Mouse (Mus musculus) heart, adult 2 months (tissue): ENCODE results near the gene Add3. TPM values are rescaled to one million over a fixed set of nuclear protein-coding genes. Genes with fewer than 3 reads are reported as not detected.

Experiments
- DNase-seq, 2 experiments: peaks; one replicate each; pipeline ENCODE4 v3.0.0; 2021
- H3K27ac ChIP-seq: fragments of 200-600 bp; 2 replicates; pipeline ENCODE4 v1.8.1; 2022
- H3K27me3 ChIP-seq: fragments of 200-500 bp; 2 replicates; pipeline ENCODE4 v1.6.1; 2012; ENCODE audit warnings: mild to moderate bottlenecking, low read length, inconsistent platforms, mixed read lengths; ENCODE audit not compliant: control insufficient read depth, insufficient read depth
- H3K36me3 ChIP-seq: fragments of 200-500 bp; 2 replicates; pipeline ENCODE4 v1.6.1; 2012; ENCODE audit warnings: low read length, inconsistent platforms; ENCODE audit not compliant: control insufficient read depth, insufficient read depth
- H3K4me1 ChIP-seq: fragments of 200-500 bp; 2 replicates; pipeline ENCODE4 v1.6.1; 2011; ENCODE audit warnings: low read length; ENCODE audit not compliant: control insufficient read depth, insufficient read depth
- H3K4me3 ChIP-seq: fragments of 200-600 bp; 2 replicates; pipeline ENCODE4 v1.8.1; 2022
- H3K79me2 ChIP-seq: fragments of 200-500 bp; replicated peaks from 2 replicates; pipeline ENCODE4 v1.6.1; 2012; ENCODE audit warnings: mild to moderate bottlenecking, inconsistent platforms, low read length, moderate library complexity, mixed read lengths; ENCODE audit not compliant: control insufficient read depth, insufficient read depth
- H3K9ac ChIP-seq: fragments of 200-500 bp; 2 replicates; pipeline ENCODE4 v1.6.1; 2012; ENCODE audit warnings: low read depth, mild to moderate bottlenecking, control low read depth, inconsistent platforms, low read length, mixed read lengths
- CTCF ChIP-seq: fragments of 200-600 bp; IDR thresholded peaks from 2 replicates; pipeline ENCODE4 v1.8.1; 2022; ENCODE audit warnings: antibody characterized with exemption, mild to moderate bottlenecking, moderate library complexity
- EP300 ChIP-seq: fragments of 200-500 bp; IDR thresholded peaks from 2 replicates; pipeline ENCODE4 v1.6.1; 2011; ENCODE audit warnings: low read depth, low read length, control low read depth; ENCODE audit not compliant: insufficient read depth
- POLR2A ChIP-seq: fragments of 200-500 bp; IDR thresholded peaks from 2 replicates; pipeline ENCODE4 v1.6.1; 2011; ENCODE audit warnings: mild to moderate bottlenecking, low read depth, low read length, control low read depth; ENCODE audit not compliant: insufficient read depth
- WGBS: fragments of 180-500 bp; shearing (Covaris S2); methylation state at CpG from one replicate; pipeline ENCODE4 v1.1.7; 2018; 5-methylcytosine and 5-hydroxymethylcytosine counted together
- intact Hi-C: fragments of 180-260 bp; cut with DNase I; formaldehyde crosslinking; loops from one replicate; pipeline ENCODE4 v1.15.1; 2025
- polyA plus RNA-seq: library from polyadenylated mRNA; depleted of rRNA; stranded (reverse); fragments of >200 nt; gene quantifications from 2 replicates; pipeline ENCODE4 v1.2.3, GENCODE M21; 2012
- total RNA-seq, 2 experiments: library from RNA; stranded (reverse); gene quantifications; 2 replicates each; pipeline ENCODE4 v1.2.3; 2021

Gene Add3
- total and polyA plus RNA-seq, 3 experiments, result 25.2 to 50.5 (median 38.9) TPM

DNA sequence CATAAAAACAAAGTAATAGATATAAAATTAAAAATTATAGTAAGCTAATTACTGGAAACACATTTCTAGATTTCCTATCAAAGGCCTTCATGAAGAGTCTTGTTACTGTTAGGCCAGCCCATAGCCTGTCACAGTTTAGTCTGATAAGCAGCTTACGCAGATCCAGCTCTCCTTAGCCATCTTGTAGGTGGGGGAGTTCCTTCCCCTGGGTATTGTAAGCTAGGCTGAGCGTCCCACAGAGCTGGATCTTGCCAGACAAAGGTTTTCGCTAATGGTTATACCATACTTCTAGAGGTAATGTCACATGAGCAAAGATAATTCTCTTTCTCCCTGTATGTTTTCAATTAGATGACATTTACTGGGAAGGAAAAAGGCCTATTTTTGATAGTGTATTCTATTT is 50.0 kb downstream of the Add3 start:
- H3K79me2 ChIP-seq, result peaks cover 2% of the 10 kb centered on the region
- TF ChIP-seq EP300, result peak; percentile 44; the same call in 1 of the 2 replicates
- no peak for TF ChIP-seq POLR2A
- peaks cover 41% of the 10 kb centered on the region for H3K36me3 ChIP-seq
- 17% methylated on average over 3 of the region's 3 CpGs for WGBS
- intact Hi-C loops, result loop anchor here (5.0 kb wide), 1 partner anchor 37 kb away; no protein-coding TSS in a partner anchor
- no peak for DNase-seq
- peaks cover 29% of the 10 kb centered on the region for H3K4me1 ChIP-seq
- H3K4me3 ChIP-seq, result no peak overlapping the region
- no peaks in the 10 kb centered on the region for H3K27me3 ChIP-seq
- peak overlapping the region; percentile 80 for H3K27ac ChIP-seq
- H3K9ac ChIP-seq, result no peak overlapping the region

DNA sequence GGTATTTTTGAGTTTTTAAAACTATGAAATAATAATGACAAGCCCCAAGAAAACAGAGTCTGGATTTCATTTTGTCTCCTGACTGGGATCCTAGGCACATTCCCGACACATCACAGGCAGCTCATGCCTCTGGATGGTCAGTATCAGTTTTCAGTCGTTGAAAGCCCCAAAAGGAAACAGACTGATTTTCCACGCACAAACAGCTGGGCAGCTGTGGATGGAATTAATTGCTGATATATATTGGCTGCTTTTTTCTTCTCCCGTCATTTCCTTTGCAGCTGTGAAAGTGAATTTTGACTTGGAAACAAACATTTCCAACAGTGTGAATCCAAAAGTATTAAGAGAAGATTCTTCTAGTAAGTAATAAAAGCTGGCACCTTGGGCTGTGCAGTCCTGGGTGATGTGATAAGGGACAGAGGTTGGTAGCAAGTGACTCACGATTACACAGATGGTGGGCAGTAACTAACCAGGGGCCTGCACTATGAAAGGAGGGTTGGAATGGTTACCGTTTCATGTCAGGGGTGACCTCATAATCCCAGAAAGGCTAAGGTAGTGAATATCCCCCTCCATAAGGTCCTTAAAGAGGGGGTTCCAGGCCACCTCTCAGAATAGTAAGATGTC is 51.7 kb downstream of the Add3 start:
- TF ChIP-seq EP300 (no peak), CTCF (no peak), POLR2A (no peak)
- Histone ChIP-seq H3K79me2 (peaks cover 2% of the 10 kb centered on the region), H3K27me3 (no peaks in the 10 kb centered on the region), H3K9ac (peak overlapping the region; percentile 44), H3K36me3 (peaks cover 34% of the 10 kb centered on the region), H3K4me1 (peaks cover 28% of the 10 kb centered on the region), H3K27ac (peak overlapping the region; percentile 80), H3K4me3 (no peak overlapping the region)
- 11% methylated on average over 6 of the region's 6 CpGs for WGBS
- no peak for DNase-seq
- intact Hi-C loops, result loop anchor here (5.0 kb wide), 1 partner anchor 35 kb away; no protein-coding TSS in a partner anchor

DNA sequence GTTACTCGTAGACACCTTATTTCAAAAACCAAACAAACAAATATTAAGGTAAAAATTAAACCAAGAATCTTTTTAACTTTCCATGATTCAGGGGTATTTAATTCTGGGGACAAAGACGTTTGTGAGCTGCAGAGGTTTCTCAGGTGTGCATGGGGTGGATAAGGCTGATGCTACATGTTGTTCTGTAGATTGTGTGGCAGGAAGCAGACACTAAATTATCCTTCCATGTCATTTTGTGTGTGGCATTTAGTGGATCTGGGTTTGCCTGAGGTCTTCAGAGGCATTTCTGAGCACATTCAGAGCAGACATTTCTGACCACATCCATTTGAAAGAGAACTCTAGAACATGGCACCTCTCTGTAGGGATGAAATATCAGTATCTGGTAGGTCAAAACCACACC is 52.9 kb downstream of the Add3 start:
- no peak for DNase-seq
- intact Hi-C loops, result loop anchor here (5.0 kb wide), 1 partner anchor 34 kb away; no protein-coding TSS in a partner anchor
- H3K4me1 ChIP-seq, result peaks cover 31% of the 10 kb centered on the region
- H3K27me3 ChIP-seq, result no peaks in the 10 kb centered on the region
- no peak for TF ChIP-seq CTCF
- TF ChIP-seq POLR2A, result no peak
- TF ChIP-seq EP300, result no peak
- no peak overlapping the region for H3K9ac ChIP-seq
- peaks cover 2% of the 10 kb centered on the region for H3K79me2 ChIP-seq
- WGBS, result 82% methylated on average over 2 of the region's 2 CpGs
- peaks cover 35% of the 10 kb centered on the region for H3K36me3 ChIP-seq
- H3K4me3 ChIP-seq, result no peak overlapping the region
- H3K27ac ChIP-seq, result peak overlapping the region; percentile 89

DNA sequence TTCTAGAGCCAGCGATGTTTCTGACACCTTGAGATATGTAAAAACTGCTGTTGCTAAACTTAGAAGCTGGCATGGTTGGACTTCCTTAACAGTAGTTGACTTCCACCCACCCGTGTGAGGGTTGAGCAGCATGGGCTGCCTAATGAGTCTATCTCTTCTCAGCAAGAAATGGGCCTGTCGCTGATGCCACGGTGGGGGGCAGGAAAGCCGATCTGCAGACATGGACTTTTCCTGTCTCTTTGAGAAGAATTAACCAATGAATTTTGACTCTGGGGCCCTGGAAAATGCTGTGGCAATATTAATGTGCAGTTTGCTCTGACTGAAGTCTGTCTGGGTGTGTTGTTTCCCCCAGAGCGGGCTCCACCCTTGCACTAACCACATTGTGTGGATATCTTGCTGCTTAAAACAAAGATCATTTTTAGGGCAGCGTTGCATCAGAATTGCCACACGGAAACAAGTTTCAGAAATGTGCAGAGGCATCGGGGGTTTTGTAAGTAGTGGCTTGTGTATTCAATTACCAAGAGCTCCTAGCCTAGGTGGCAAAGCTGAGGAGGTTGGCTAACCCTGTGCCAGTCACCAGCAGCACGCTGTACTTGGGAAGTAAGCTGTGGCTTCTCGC is 53.8 kb downstream of the Add3 start:
- Histone ChIP-seq H3K36me3 (peaks cover 41% of the 10 kb centered on the region), H3K79me2 (peaks cover 2% of the 10 kb centered on the region), H3K9ac (peak overlapping the region; percentile 64), H3K27ac (peak overlapping the region; percentile 89), H3K4me3 (peak overlapping the region; percentile 32), H3K4me1 (peaks cover 34% of the 10 kb centered on the region), H3K27me3 (no peaks in the 10 kb centered on the region)
- DNase-seq, result peak; percentile 71 to 73
- intact Hi-C loops, result loop anchor here (5.0 kb wide), 1 partner anchor 33 kb away; no protein-coding TSS in a partner anchor
- TF ChIP-seq POLR2A (0 out of 2 replicates have a peak, but pooled peaks have one; percentile 26), EP300 (no peak)
- WGBS, result 11% methylated on average over 11 of the region's 11 CpGs

DNA sequence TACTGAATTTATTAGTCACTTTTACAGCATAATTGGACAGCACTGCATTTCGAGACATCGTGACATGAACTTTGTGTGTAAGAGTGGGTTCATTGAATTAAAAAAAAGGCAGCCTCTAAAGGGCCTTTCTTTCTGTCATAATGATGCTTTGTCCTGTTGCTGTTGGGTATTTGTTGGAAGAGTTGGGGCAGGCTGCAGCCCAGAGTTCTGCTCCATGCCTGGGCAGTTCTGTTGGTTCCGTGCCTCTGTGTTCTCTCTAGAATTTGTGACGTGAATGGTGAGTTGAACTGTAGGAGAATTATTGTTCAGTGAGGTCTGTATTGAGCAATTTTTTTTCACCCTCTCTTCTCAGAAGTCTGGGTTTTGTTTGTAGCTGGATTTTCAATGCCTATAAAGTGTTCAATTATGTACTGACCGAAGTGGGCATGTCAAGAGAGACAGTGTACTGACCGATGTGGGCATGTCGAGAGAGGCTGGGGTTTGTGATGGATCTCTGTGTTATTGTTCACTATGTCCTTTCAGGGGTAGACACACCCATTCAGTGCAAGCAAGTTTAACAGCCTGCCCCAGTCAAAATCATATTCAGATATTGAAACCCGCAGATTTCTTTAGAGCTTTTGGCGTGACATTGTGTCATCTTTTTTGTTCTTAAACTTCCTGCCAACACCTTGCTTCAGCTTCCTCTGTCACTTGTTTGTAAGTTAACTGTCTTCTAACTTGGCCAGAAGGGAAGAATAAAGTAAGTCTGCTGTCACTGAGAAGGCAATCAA is 54.7 kb downstream of the Add3 start:
- H3K4me3 ChIP-seq, result peak overlapping the region; percentile 32
- intact Hi-C loops, result loop anchor here (5.0 kb wide), 3 partner anchors 32 to 117 kb away; partner anchors contain the start of genes Add3 and Mxi1
- peaks cover 34% of the 10 kb centered on the region for H3K4me1 ChIP-seq
- DNase-seq, result no peak
- H3K27ac ChIP-seq, result peak overlapping the region; percentile 89
- WGBS, result 33% methylated on average over 9 of the region's 9 CpGs
- peaks cover 39% of the 10 kb centered on the region for H3K36me3 ChIP-seq
- H3K27me3 ChIP-seq, result no peaks in the 10 kb centered on the region
- TF ChIP-seq CTCF (no peak), POLR2A (no peak), EP300 (no peak)
- H3K9ac ChIP-seq, result peak overlapping the region; percentile 48
- peaks cover 2% of the 10 kb centered on the region for H3K79me2 ChIP-seq
